Mouse (Mus musculus): ENCODE measurements around the gene Tgtp2. TPM values are rescaled to one million over a fixed set of nuclear protein-coding genes. Genes with fewer than 3 reads are reported as not detected.
A peak's percentile ranks its signal among the peaks of the same experiment; 100 is the strongest.

The Tgtp2 gene
- polyA plus RNA-seq, 1 experiment from 2014 or later, result 1.1 TPM

GRCm38 (mm10) chr11:49093861-49094660 lies 30.1 kb upstream of the Tgtp2 start:
- Histone ChIP-seq H3K4me1 (replicated peaks) (peaks cover 35% of the 10 kb centered on the region), H3K27ac (replicated peaks) (0 out of 2 replicates have a peak overlapping the region, but pooled peaks have one; percentile 41), H3K4me3 (replicated peaks) (no peak overlapping the region), H3K4me2 (no peak overlapping the region), H3K9me3 (replicated peaks) (no peaks in the 10 kb centered on the region), H3K27me3 (no peaks in the 10 kb centered on the region), H3K36me3 (replicated peaks) (no peaks in the 10 kb centered on the region), H3K9ac (no peak overlapping the region)
- no peak for ATAC-seq (ENCODE audit: insufficient read depth)
- 69% methylated on average over 6 of the region's 6 CpGs for WGBS (ENCODE audit: insufficient replicate concordance)

GRCm38 (mm10) chr11:49092786-49093185 lies 28.8 kb upstream of the Tgtp2 start:
- H3K27ac ChIP-seq (replicated peaks), result peak overlapping the region; percentile 26; the same call in 1 of the 2 replicates

DNA sequence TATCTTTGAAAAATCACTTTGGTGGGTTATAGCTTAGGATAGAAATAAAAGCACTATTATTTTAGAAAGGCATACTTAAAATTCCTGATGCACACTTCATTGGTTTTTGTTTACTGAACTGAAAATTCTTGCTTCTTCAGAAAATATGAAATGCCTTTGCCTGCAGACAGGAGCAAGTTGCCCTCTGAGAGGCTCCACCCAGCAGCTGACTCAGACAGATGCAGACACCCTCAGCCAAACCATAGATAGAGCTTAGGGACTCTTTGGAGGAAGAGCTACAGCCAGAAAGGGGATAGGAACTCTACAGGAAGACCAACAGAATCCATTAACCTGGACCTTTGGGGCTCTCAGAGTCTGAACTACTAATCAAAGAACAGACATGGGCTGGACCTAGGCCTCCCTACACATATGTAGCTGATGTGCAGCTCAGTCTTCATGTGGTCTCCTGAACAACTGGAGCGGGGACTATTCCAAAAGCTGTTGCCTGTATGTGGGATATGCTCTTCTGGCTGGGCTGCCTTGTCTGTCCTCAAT lies 28.1 kb upstream of the Tgtp2 start:
- Histone ChIP-seq H3K27me3 (no peaks in the 10 kb centered on the region), H3K4me2 (no peak overlapping the region), H3K9ac (peak overlapping the region; percentile 23; the same call in 1 of the 2 replicates), H3K4me3 (replicated peaks) (no peak overlapping the region), H3K27ac (replicated peaks) (peak overlapping the region; percentile 61), H3K9me3 (replicated peaks) (no peaks in the 10 kb centered on the region), H3K4me1 (replicated peaks) (peaks cover 52% of the 10 kb centered on the region), H3K36me3 (replicated peaks) (no peaks in the 10 kb centered on the region)
- WGBS (ENCODE audit: insufficient replicate concordance), result 90% methylated on average over 1 of the region's 1 CpGs
- ATAC-seq (ENCODE audit: insufficient read depth), result no peak

More at GRCm38 (mm10) chr11:49092786-49093185, 28.8 kb upstream of the Tgtp2 start:
- no peaks in the 10 kb centered on the region for H3K27me3 ChIP-seq
- H3K9me3 ChIP-seq (replicated peaks), result no peaks in the 10 kb centered on the region
- no peak overlapping the region for H3K9ac ChIP-seq
- WGBS (ENCODE audit: insufficient replicate concordance), result 59% methylated on average over 2 of the region's 2 CpGs
- no peak overlapping the region for H3K4me2 ChIP-seq
- H3K4me1 ChIP-seq (replicated peaks), result peaks cover 48% of the 10 kb centered on the region
- H3K4me3 ChIP-seq (replicated peaks), result no peak overlapping the region
- H3K36me3 ChIP-seq (replicated peaks), result no peaks in the 10 kb centered on the region
- ATAC-seq (ENCODE audit: insufficient read depth), result no peak

DNA sequence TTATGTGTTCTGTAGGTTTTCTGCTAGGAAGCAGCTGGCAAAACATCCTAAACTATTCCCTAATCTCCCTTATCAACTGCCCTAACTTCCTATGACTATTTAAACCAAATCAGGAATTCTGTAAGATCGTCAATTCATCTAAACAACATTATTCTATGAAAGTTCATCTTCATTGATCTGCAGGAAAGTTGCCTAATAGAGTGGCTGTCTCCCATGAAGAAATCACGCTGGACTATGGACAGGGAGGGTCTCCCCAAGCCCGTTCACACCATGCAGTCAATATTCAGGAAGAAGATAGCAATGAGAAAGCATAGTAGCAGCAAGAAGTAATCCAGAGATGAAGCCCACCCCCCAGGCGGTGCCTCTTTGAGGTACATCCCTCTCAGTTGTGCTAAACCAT lies 27.2 kb upstream of the Tgtp2 start:
- no peaks in the 10 kb centered on the region for H3K36me3 ChIP-seq (replicated peaks)
- no peak overlapping the region for H3K9ac ChIP-seq
- H3K4me2 ChIP-seq, result no peak overlapping the region
- peak overlapping the region; percentile 69 for H3K27ac ChIP-seq (replicated peaks)
- no peak for ATAC-seq (ENCODE audit: insufficient read depth)
- peaks cover 62% of the 10 kb centered on the region for H3K4me1 ChIP-seq (replicated peaks)
- 59% methylated on average over 4 of the region's 4 CpGs for WGBS (ENCODE audit: insufficient replicate concordance)
- H3K4me3 ChIP-seq (replicated peaks), result no peak overlapping the region
- H3K27me3 ChIP-seq, result no peaks in the 10 kb centered on the region
- no peaks in the 10 kb centered on the region for H3K9me3 ChIP-seq (replicated peaks)

DNA sequence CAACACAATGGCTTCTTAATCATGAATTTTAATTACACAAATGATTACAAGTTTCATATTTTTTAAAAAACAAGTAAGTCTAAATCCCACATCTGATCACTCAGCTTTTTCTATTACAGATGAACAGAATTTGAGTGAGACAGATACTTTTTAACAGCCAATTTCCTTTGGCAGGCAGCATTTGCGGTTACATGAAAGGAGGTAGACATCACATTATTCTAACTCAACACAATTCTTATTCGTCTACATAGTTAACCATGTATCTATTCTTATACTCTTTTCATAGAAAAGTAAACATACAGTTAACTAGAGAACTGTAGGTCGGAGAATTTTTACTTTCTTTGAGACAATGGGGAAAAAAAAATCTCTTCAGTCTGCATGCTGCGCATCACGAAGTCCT lies 26.5 kb upstream of the Tgtp2 start:
- 81% methylated on average over 5 of the region's 5 CpGs for WGBS (ENCODE audit: insufficient replicate concordance)
- Histone ChIP-seq H3K27me3 (no peaks in the 10 kb centered on the region), H3K4me3 (replicated peaks) (no peak overlapping the region), H3K9me3 (replicated peaks) (no peaks in the 10 kb centered on the region), H3K4me2 (no peak overlapping the region), H3K27ac (replicated peaks) (peak overlapping the region; percentile 77), H3K9ac (no peak overlapping the region), H3K36me3 (replicated peaks) (no peaks in the 10 kb centered on the region), H3K4me1 (replicated peaks) (peaks cover 67% of the 10 kb centered on the region)
- ATAC-seq (ENCODE audit: insufficient read depth), result no peak

GRCm38 (mm10) chr11:49089735-49090507 lies 25.9 kb upstream of the Tgtp2 start:
- Histone ChIP-seq H3K4me1 (replicated peaks) (peaks cover 73% of the 10 kb centered on the region), H3K36me3 (replicated peaks) (no peaks in the 10 kb centered on the region), H3K4me2 (peak overlapping the region; percentile 37; the same call in 1 of the 2 replicates), H3K4me3 (replicated peaks) (no peak overlapping the region), H3K27me3 (no peaks in the 10 kb centered on the region), H3K9ac (no peak overlapping the region), H3K9me3 (replicated peaks) (no peaks in the 10 kb centered on the region), H3K27ac (replicated peaks) (peak overlapping the region; percentile 77)
- 39% methylated on average over 3 of the region's 3 CpGs for WGBS (ENCODE audit: insufficient replicate concordance)
- no peak for ATAC-seq (ENCODE audit: insufficient read depth)

GRCm38 (mm10) chr11:49088990-49089652 lies 25.1 kb upstream of the Tgtp2 start:
- WGBS (ENCODE audit: insufficient replicate concordance), result 70% methylated on average over 5 of the region's 5 CpGs
- H3K36me3 ChIP-seq (replicated peaks), result no peaks in the 10 kb centered on the region
- H3K9me3 ChIP-seq (replicated peaks), result no peaks in the 10 kb centered on the region
- H3K27me3 ChIP-seq, result no peaks in the 10 kb centered on the region
- H3K27ac ChIP-seq (replicated peaks), result peak overlapping the region; percentile 95
- no peak for ATAC-seq (ENCODE audit: insufficient read depth)
- H3K9ac ChIP-seq, result peak overlapping the region; percentile 54; the same call in 1 of the 2 replicates
- peaks cover 81% of the 10 kb centered on the region for H3K4me1 ChIP-seq (replicated peaks)
- 0 out of 2 replicates have a peak overlapping the region, but pooled peaks have one; percentile 45 for H3K4me3 ChIP-seq (replicated peaks)
- H3K4me2 ChIP-seq, result peak overlapping the region; percentile 87

DNA sequence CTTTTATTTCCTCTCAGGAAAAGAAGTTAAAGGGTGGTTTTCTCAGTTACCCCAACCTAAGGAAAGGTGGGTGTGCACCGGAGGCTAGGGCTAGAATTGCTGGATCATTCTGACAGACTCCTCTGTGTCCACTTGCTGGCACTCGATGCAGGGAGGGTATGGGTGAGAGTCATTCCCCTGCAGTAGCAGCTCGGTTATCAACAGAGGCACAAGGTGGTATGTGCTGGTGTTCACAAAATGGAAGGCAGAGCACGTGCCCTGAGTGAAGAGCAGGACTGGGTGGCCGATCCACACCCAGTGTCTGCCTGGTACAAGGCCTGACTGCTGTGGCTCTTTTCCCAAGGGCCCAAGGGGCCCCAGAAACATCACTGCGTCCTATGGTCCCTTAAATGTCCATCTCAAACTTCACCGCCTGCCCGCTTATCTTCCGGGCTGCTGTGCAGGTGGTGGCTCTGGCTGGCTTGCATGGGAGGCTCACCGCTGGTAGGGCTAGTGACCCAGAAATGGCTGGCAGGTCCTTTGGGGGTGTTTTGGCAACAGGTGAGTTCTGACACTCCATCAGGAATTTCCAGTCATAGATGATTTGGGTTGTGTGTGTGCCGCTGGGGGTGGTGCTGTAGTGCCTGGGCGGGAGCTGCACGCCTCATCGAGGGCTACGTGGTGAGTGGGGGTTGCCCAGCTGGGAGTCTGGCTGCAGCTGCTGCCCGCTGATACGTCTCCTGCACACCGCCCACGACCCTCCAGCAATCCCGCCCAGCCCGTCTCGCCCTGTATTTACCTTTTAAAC lies 24.0 kb upstream of the Tgtp2 start:
- Histone ChIP-seq H3K36me3 (replicated peaks) (no peaks in the 10 kb centered on the region), H3K4me1 (replicated peaks) (peaks cover 92% of the 10 kb centered on the region), H3K4me2 (peak overlapping the region; percentile 87), H3K9me3 (replicated peaks) (no peaks in the 10 kb centered on the region), H3K27me3 (no peaks in the 10 kb centered on the region), H3K4me3 (replicated peaks) (peak overlapping the region; percentile 45), H3K9ac (peak overlapping the region; percentile 54), H3K27ac (replicated peaks) (peak overlapping the region; percentile 95)
- ATAC-seq (ENCODE audit: insufficient read depth), result peak; percentile 93
- 21% methylated on average over 22 of the region's 22 CpGs for WGBS (ENCODE audit: insufficient replicate concordance)

- 54% methylated on average over 6 of the region's 6 CpGs for WGBS (ENCODE audit: insufficient replicate concordance)
Observed at GRCm38 (mm10) chr11:49086858-49087361, 22.9 kb upstream of the Tgtp2 start.

GRCm38 (mm10) chr11:49084875-49085274 lies 20.9 kb upstream of the Tgtp2 start:
- no peak for ATAC-seq (ENCODE audit: insufficient read depth)
- 3% methylated on average over 3 of the region's 3 CpGs for WGBS (ENCODE audit: insufficient replicate concordance)
- no peak overlapping the region for H3K9ac ChIP-seq
- peak overlapping the region; percentile 8; the same call in 1 of the 2 replicates for H3K4me2 ChIP-seq
- peak overlapping the region; percentile 81 for H3K27ac ChIP-seq (replicated peaks)
- H3K27me3 ChIP-seq, result no peaks in the 10 kb centered on the region
- no peaks in the 10 kb centered on the region for H3K36me3 ChIP-seq (replicated peaks)
- H3K4me1 ChIP-seq (replicated peaks), result peaks cover 85% of the 10 kb centered on the region
- no peak overlapping the region for H3K4me3 ChIP-seq (replicated peaks)
- H3K9me3 ChIP-seq (replicated peaks), result no peaks in the 10 kb centered on the region

More at GRCm38 (mm10) chr11:49086858-49087361, 22.9 kb upstream of the Tgtp2 start:
- Histone ChIP-seq H3K4me3 (replicated peaks) (peak overlapping the region; percentile 23), H3K4me2 (peak overlapping the region; percentile 57), H3K9ac (peak overlapping the region; percentile 31), H3K27ac (replicated peaks) (peak overlapping the region; percentile 81), H3K9me3 (replicated peaks) (no peaks in the 10 kb centered on the region), H3K4me1 (replicated peaks) (peaks cover 89% of the 10 kb centered on the region), H3K36me3 (replicated peaks) (no peaks in the 10 kb centered on the region), H3K27me3 (no peaks in the 10 kb centered on the region)
- no peak for ATAC-seq (ENCODE audit: insufficient read depth)

All from liver, embryonic 15.5 days (tissue).